Mouse (Mus musculus) ES-Bruce4 (cell line): ENCODE measurements around the gene Mob3a.

Source experiments
- CTCF ChIP-seq: IDR thresholded peaks from one replicate; pipeline ENCODE4 v1.8.1; 2011; ENCODE audit warnings: low read depth, low read length
- EP300 ChIP-seq: IDR thresholded peaks from 2 replicates; pipeline ENCODE4 v1.6.1; 2011; ENCODE audit warnings: low read depth, low read length; ENCODE audit not compliant: insufficient read depth
- POLR2A ChIP-seq: IDR thresholded peaks from one replicate; pipeline ENCODE4 v1.8.1; 2011; ENCODE audit warnings: low read length; ENCODE audit not compliant: insufficient read depth

DNA sequence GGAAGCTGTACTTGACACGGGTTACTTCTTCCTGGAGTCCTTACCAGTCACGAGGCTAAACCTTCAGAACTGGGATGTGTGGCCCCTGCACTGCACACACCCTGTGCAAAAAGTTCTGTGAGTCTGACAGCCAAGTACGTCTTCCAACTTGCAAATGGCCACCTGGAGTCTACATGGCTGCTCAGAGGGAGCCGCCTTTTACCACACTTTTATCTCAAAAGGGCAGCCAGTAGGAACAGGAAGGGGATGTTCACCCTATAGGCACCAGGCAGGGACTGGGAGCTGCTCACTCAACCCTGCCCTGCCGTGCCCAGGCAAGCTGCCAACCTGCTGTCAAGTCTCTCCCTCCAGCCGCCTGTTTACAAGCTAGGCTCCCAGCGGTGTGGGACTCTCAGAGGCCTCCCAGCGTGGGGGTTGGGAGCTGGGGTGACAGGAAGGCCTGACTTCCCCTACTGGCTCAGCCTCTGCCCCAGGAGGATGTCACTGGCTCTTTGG is 23.8 kb downstream of the Mob3a start, which contains the start of gene Mknk2:
- TF ChIP-seq CTCF (no peak), POLR2A (no peak), EP300 (no peak)
